Mouse (Mus musculus) ovary, postnatal 14 days (tissue): ENCODE measurements at regions not wholly inside any gene's neighbourhood (a gene's known extent, or its start where the extent isn't known, plus 50 kb on each side); places are given as distances from the start of the nearest gene placed in this dataset.

Experiments used
- DNase-seq: peaks from one replicate; pipeline ENCODE4 v3.0.0; 2022; ENCODE audit warnings: low spot score

DNA sequence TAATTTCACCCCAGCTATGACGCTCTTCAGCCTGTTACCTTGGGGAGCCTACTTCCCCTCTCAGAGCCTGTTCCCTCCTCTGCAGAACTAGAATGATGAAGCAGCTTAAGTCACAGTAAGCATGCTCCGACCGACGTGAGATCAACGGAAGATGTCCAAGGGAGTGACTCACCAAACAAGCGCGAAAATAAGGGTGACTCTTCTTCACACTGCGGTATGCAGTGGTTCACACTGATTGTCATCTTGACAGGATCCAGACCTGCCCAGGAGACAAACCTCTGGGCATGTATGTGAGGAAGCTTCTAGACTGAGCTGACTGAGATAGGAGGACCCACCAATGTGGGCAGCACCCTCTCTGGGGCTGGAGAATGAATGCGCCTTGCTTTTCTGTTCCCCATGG lies 116.3 kb upstream of the Tpm1 start:
- DNase-seq, result no peak

DNA sequence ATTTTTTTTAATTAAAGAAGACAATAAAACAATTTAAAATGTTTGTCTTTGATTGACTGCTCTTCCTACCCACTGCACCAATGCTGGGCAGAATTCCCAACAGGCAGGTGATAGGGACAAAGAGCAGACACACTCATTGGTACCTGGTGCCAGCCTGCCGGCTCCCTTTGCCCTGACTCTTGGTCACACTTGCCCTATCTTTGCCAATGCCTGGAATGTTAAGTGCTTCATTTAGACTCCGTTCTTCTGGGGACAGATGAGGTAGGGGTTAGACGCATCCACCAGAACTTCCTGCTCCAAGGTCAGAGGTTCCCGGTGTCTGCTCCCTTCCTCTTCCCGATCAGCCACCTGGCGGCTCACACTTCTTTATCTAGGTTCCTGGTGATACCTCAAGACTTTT lies 114.5 kb upstream of the Tpm1 start:
- no peak for DNase-seq

DNA sequence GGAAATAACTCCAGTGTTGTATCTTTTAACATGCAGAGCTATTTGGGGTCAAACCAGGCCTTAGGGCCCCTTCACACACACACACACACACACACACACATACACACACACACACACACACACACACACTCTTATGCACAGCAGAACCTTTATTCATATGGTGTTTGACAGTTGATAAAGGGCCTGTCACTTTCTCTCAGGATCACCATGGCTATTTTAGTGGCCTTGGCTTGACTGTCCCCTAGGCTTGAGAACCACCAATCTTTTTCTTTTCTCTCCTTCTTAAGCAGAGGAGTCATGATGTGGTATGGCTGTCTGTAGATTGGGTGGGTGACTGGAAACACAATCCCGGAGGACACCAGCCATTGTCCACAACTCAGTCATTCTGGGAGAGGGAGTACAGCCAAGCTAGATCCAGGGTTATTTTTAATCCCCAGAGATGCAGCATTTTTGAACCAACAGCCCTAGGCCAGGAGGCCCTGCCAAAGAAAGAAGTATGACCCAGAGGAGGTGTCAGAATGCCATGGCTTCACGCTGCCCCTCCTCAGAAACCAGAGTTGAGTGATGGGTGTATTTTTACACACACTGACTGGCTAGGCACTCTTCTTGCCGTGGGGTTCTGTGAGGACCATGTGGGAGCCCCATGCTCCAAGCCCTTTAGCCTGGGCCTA lies 111.7 kb upstream of the Tpm1 start:
- no peak for DNase-seq

DNA sequence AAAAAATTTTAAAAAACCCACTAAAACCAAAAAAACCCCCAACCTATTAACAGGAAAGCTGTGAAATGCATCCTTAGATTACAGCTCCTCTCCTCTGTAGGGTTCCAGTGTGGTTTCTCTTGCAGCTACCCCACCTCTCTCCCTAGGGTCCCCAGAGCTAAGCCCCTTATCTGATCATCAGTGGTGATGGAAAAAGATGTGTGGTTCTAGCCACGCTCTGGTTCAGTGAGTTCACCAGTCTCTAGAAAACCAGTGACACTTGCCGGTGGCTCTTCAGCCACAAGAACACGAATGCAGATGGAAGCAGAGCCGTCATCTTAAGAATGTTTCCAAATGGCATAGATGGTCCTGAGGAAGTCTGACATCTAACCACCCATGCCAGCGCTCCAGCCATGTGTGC lies 111.1 kb upstream of the Tpm1 start:
- DNase-seq, result no peak

DNA sequence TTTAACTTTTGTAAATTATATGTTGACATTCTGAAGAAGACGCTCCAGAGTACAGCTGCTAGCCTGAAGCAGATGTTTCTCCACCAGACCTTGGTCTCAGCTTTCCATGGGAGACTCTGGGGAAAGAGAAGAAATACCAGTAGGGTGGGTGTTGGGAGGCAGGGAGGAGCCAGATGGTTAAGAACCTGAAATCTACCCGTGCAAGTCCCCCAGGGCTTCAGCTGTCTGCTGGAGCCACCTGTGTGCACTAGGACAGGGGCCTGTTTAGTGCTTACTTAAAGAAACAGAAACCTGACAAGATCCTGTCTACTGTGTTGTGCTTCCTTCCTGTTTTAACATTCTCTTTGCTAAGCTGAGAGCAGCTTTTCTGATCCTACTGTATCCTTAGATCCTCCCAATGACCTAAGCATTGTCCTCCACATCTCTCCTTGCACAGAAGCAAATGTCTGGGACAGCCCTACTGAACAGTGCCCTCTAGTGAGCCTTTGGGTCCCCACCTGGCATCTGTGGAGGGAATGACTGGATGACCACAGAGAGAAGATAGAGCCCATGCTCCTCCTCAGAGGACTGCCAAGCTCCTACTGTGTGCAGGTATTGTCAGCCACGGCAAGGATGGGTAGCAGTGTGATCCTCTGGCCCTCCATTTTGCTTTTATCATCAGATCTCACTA lies 107.5 kb upstream of the Tpm1 start:
- peak; percentile 44 for DNase-seq

DNA sequence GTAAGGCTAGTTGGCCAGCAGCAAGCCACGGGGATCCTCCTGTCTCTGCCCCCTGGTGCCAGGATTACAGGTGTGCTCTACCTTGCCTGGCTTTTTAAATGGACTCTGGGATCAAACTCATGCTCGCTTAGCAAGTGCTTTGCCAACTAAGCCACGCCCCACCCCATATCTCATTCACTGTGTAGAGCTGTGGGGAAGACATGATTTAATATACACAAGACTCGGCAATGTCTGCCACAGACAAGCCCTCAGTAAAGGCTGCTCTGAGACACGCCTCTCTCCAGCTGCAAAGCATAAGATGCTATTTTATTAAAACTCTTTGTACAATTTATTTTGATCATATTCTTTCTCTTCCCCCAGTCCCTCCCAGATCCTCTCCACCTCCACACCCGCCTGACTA lies 104.9 kb upstream of the Tpm1 start:
- no peak for DNase-seq

DNA sequence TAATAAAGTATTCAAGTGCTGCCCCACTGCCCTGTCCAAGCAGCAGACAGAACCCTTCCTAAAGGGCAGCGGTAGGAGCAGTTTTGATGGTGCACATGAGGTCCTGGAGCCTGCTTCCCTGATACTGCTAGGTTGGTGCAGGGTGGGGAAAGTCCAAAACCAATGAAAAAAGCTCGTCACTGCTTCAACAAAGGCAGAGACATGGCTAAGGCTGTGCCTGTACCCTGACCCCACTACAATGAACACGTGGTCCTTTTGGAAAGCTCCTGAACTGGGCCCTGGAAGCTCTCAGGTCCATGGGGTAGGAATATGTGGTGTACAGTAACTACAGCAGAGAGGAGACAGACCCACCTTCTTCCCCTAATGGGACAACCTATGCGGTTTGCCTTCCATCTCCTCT lies 104.1 kb upstream of the Tpm1 start:
- DNase-seq, result no peak

DNA sequence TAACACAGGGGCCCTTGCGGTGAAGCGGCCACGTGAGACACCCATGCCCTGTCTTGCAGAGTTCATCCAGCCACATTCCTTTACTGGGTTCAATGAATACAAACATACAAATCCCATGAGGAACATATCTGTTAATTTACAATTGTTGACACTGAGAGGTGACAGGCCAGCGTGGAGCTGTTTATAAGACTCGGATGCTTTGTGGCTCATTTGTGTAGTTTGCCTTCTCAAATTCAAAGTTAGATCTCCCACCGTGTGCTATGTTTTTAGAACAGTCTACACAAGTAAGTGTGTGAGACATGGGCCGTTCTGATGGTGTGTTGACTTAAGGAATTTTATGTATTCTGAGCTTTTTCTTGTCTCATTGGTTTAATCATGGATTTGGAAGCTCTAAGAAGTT lies 98.5 kb upstream of the Tpm1 start:
- no peak for DNase-seq

DNA sequence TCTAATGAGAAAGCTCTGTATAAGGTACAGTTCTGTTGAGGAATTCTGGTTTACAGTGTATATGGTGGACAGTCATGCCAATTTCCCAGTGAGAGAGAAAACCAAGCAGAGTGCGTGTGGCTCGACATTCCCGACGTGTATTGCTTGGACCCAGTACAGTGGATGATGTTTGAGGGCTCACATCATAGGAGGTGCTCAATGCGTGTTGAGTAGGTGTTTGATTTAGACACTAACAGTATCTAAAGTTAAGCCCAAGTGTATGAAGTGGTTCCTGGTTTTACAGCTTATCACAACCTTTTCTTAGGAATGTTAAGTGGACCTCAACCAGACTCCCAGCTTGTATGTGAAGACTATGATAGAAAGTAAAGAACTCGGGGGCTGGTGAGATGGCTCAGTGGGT lies 96.2 kb upstream of the Tpm1 start:
- no peak for DNase-seq

DNA sequence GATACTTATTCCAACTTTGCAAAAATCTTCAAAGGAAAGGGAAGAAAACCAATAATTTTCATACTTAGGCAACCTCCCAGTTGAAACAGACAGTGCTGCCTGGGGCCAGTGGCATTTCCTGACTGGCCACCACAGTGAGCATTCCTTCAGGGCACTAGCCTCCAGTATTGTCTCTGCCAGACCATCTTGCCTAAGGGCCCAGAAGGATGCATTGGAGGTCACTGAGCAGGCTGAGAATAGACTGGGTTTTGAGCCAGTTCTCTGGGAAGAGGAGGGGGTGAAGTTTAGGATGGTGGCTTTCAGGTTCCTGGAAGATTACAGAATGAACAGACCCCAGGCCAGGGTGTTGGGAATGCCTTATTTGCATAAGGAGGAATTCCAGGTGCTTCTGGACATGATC lies 95.3 kb upstream of the Tpm1 start:
- no peak for DNase-seq

DNA sequence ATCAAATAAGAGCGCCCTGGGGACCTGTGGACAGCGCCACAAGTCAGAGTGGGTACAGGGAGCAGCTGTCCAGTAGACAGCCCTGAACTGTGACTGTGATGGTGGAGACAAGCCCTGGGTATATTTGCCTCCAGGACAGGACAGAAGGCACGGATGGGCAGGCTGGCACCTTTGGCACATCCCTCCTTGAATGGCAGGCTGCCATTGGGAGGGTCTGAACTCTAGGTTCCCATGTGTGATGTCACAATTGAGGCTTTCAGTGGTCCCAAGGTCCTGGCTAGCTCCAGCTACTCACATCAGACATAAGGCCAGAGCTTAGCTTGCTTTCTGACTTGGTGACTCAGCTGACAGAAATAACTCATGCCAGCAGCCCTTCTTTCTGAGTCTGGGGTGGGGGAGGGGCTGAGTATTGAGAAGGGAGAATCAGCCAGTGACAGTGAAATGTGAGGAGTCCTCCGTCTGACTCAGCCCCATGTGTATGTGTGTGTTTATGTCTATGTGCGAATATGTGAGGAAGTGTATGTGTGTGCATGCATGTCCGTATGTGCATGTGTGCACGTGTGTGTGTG lies 91.2 kb upstream of the Tpm1 start:
- DNase-seq, result no peak

DNA sequence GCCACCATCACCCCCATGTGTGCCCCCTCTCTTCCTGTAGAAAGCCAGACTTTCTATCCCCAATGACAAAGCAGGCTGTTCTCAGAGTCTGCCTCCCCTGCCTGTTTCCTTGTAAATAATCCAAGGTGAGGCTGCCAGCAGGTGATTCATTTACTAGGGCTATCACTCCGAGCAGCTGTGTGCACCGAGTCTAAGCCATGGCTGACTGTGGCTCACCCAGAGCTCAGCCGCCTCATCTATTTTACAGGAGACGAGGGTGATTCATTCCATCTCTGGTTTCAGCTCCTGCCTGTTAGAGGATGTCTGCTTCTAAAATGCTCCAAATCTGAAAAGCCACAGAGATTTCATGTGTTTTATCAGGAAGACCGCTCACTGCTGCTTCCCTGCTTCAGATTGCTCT lies 88.5 kb upstream of the Tpm1 start:
- DNase-seq, result no peak

DNA sequence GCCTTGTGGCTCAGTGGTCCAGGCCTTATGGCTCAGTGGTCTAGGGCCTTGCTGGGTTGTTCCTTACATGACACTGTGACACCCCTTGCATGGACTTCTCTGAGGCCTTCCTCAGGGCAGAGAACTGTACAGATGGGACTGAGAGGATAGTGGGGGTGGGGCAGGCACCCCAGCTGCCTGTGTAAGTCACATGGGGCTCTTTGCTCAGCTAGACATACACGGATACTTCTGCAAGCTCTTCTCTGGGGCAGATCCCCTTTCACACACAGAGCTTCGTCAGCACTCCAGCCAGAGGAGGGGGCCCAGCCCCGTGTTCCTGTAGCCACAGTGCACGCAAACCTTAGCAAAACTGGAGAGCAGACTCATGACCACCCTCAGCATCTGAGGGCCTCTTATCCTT lies 87.9 kb upstream of the Tpm1 start:
- no peak for DNase-seq

DNA sequence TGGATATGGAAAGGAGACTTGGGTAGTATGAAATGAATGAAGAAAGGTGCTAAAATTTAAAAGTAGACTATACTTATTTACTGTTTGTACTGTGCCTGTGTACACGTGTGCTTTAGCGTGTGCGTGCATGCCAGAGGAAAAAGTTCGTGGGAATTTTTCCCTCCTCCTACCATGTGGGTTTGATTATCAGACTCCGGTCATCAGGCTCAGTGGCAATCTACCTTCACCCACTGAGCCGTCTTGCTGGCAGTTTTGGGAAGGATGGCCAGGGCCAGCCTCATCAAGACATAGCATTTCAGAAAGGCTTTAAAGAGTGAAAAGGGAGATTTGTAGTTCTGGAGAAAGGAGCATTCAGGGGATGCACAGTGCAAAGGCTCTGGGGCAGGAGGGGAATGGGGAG lies 87.0 kb upstream of the Tpm1 start:
- no peak for DNase-seq

DNA sequence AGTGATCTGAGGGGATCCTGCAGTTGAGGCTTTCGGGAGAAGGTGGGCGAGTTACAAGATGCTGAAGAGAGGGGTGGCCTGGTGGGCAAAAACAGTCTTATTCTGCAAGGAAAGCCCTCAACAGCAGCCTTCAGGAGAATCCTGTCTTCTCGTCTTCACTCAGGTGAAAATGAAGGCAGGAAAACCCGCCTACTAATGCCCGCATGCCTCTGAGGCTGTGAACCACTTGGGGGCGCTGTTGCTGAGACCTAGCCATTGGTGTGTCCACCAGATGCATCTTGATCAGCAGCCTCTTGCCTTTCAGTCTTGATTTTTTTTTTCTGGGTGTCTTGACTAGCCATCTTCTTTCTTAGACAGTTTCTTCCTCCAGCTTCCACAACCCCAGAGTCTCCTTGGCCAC lies 85.2 kb upstream of the Tpm1 start:
- DNase-seq, result no peak

DNA sequence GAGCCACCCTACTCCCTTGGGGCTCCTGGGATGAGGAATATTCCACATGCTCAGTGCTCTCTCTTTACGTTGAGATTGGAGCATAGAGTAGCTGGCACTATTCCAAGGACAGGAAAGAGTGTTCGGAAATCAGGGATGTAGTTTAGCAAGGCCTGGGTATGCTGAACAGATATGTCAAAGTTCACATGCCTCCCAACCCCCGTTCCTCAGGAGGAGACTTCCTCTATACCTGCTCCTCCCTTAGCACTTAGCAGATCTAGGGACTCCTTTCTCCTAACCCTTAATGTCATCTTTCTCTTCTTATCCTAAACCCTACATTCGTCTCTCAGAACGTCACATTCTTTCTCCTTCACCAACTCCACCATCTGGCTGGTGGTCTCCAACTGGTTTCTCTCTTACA lies 83.2 kb upstream of the Tpm1 start:
- no peak for DNase-seq

DNA sequence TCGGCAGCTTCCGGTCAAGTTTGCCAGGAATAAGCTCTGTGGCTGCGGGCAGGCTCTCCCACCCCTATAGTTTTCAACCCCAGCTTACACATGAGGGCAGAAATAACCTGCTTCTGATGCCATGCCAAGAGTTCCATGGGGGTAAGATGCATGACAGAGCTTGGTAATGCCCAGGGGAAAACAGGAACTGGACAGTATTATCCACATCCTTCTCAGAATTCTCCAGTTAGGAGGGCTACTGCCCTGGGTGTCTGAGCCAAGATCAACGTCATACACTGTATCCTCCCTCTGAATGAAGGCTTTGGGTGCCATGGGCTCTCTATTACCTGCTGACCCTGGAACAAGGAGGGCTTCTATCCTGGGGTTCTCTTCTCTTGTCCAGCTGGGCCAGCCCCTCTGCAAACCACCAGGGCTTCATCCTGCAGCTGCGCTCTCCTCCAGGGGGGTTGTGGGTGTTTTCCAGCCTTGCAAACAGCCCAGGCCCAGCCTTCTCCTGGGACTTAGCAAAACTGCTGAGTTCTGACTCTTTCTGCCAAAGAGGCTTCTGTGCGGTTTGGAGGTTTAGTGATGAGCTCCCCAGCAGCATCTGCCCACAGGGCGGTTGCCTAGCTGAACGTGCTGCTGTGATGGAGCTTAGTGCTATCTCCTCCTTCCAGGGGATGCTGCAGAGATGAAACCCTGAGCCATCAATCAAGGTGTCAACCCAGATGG lies 81.7 kb upstream of the Tpm1 start:
- no peak for DNase-seq

DNA sequence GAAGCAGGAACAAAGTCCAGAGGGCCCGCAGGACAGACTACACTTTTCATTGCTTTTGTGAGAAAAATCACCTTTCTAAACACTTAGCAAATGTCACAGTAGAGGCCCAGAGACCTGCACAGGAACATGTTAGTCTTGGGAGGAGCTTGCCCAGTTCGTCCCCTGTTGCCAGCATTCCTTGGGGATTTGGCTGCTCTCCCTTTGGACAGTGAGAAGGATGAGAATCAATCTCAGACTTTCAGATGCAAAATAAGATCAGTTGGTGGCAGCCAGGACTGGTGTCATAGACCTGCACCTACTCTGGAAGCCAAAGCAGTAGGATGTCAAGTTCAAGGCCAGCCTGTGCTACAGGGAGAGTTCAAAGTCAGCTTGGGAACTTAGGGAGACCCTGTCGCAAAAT lies 80.7 kb upstream of the Tpm1 start:
- DNase-seq, result no peak

DNA sequence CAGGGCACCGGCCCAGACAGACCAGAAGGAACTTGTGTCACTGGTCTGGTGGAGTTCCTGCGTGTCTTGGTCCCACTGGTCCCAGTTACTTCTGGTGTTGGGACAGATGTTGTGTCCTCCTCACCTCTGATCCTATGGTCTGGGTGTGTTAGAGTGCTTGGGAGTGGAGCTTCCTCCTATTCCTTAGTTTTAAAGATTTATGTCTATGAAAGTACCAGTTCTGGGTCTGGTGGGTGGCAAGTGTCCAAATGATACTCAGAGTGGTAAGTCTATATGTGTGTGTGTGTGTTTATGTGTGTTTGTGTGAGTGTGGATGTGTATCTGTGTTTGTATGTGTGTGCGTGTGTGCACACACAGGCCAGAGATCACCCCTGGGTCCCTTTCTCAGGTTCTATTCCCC lies 79.9 kb upstream of the Tpm1 start:
- DNase-seq, result no peak

DNA sequence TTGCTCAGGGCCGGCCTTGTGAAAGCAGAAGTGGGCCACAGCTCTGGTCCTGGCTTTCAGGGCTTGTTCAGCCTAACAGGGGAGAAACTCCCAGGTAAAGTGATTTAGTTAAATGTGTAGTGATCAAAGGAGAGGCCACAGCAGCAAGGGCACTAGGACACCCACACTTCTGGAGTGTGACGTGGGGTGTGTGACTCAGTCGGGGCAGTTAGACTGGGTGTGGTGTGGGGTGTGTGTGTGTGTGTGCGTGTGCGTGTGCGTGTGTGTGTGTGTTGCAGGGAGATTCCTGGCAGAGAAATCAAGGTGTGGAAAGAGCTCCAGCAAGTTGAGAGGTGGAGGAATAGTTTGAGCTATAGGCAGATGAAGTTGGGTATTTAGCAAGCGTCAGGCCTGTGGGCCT lies 72.5 kb upstream of the Tpm1 start:
- no peak for DNase-seq

DNA sequence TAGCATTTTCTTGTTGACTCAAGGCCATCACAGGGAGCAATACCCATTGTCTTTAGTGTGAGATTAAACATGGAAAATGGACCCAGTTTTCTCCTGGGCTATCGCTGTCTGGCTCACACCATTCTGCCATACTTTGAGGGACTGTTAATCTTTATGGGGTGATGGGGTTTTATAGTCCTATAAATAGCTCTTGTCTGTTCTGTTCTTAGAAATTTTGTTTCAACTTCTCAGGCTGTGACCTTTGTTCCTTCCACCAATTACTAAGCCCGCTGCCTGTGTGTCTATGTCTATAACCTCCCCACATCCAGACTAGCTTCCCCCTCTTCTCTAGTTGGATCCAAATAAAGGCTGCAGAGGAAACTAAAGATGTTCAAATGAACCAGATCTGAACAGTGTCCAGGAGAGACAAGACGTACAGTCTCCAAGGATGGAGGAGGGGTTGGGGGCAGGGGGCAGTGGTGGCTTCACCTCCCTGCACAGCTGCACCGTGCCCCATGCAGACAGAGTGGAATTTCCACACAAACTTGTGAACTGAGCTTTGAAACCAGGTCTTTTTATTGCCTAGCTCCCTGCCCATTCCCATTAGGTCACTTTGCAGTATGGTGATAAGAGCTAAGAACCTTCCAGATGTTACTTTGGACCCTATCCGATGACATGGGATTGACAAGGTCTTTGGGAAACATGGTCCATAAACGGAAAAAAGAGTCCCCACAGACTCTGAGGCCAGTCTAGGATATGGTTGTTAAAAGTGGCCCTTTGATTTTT lies 69.9 kb upstream of the Tpm1 start:
- DNase-seq, result no peak

DNA sequence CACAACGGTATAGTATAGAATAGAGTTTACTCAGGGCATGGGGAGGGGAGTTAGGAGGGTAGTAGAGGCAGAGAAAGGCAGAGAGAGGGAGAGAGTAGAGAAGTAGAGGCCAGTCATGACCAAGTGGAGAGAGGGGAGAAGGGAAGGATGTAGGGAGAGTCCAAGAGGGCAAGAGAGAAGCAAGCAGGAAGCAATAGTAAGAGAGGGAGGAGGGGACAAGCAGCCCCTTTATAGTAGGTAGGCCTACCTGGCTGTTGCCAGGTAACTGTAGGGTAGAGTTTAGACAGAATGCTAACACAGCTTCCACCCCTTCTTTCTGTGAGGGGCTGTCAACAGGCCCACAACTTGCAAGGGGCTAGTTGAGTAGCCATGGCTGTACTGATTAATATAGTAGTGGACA lies 69.2 kb upstream of the Tpm1 start:
- DNase-seq, result no peak

DNA sequence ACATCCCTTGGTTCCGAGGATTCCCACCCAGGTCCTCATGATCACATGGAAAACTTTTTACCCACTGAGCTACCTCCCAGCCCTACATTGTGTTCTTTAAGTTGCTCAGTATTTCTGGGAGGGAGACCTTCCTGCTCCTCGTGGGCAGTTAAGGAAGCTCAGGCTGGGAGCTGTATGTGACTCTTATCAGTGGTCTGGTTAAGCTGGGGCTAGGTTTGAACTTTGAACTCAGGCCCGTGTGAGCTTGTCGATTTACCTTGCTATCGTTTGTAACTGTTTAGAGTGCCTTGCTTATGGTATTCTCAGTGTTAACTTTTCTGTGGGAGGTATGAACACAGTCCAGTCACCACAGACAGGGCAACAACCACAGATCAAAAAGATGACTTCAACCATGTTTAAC lies 68.4 kb upstream of the Tpm1 start:
- DNase-seq, result no peak
